Mouse (Mus musculus) kidney, adult 11 months (tissue): ENCODE measurements at regions not wholly inside any gene's neighbourhood (a gene's known extent, or its start where the extent isn't known, plus 50 kb on each side); places are given as distances from the start of the nearest gene placed in this dataset.
A peak's percentile ranks its signal among the peaks of the same experiment; 100 is the strongest.

Experiments
- DNase-seq: peaks from one replicate; pipeline ENCODE4 v3.0.0; 2022

DNA sequence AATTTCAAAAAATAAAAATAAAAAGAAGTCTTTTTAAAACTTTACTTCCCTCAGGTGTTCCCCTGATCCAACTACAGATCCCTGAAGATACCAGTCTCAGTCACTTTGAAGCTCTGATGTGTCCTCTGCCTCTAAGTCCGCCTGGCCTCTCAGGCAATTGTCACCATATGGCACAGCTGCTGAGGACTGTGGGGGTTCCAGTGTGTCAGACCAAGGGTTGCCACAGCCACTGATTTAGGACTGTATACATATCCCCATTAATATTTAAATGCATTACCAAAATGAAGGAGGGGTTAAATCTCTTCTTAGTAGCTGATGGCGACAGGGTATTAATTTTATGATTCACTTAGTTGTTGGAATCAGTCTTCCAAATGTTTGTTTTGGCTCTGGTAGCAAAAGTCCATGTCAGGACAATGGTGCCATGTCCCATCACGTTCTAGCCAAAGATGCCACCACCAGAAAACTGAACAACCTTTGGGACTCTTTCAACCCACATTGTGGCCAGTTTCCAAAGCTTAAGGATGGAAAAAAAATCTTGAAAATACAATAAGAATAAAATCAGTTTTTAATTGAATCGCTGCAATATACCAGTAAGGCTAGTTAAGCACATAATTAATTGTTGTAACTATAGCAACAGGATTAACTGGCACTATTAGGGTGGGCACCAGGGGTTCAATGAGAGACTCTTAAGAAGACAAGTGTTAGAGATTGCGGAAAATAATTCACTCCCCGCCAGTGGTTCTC is 62.5 kb downstream of the Arrdc4 start:
- DNase-seq, result no peak

DNA sequence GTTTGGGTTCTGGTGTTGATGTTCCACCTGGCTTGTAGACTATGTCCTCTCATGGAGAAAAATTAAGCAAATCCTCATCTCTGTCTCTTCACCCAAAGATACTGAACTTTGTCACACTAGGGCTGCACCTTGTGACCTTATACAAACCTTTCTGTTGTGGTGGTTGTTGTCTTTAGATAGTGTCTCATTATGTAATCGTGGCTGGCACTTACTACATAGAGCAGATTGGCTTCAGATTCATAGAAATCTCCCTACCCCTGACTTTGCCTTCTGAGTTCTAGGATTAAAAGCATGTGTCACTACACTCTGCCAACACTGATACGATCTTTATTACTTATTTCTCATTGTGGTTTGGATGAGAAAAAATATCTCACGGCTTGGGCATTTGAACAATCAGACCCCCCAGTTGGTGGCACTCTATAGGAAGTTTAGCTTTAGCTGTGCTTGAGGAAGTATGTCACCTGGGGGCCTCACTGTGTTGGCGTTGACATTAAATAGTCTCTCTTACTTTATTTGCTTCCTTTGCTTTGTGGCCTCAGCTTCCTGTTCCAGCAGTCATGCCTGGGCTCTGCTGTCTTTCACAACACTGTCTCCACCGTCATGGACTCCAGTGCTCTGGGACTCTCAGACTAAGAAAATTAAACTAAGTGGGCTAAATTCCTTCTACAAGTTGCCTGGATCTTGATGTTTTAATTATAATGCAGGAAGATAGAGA is 66.0 kb downstream of the Arrdc4 start:
- DNase-seq, result no peak

DNA sequence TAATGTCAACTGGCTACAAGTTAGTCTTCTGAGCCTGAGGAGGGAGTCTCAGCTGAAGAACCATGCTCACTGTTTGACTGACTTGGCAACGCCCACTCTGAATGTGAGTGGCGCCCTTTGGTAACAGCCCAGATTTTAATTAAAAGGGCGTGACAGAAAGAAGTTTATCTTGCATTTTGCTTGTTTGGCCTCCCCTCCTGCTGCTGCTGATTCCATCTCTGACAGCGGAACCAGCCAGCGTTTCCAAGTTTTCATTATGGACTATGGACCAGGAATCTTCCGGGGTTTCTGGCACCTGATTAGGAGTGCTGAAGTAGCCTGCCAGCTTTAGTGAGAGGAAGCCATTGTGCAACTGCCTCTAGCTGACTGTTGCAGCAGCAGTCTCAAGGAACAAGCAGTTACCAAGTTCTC is 66.7 kb downstream of the Arrdc4 start:
- peak; percentile 43 for DNase-seq

DNA sequence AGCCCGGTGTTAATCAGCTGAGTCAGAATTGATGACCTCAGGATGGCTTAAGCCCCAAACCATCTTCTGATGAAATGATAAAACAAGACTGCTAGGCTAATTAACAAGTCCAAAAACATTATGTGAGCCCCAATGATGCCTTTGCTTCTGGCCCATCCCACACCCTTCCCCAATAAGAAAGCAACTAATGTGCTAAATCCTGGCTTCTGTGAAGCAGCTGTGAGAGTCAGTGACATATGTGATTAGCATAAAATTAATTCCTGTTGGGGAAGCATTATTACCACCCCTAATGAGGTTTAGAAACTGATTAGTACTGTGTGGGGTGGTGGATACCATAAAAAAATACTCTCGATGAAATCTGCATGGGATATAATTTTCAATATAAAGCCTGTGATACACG is 69.3 kb downstream of the Arrdc4 start:
- DNase-seq, result no peak

DNA sequence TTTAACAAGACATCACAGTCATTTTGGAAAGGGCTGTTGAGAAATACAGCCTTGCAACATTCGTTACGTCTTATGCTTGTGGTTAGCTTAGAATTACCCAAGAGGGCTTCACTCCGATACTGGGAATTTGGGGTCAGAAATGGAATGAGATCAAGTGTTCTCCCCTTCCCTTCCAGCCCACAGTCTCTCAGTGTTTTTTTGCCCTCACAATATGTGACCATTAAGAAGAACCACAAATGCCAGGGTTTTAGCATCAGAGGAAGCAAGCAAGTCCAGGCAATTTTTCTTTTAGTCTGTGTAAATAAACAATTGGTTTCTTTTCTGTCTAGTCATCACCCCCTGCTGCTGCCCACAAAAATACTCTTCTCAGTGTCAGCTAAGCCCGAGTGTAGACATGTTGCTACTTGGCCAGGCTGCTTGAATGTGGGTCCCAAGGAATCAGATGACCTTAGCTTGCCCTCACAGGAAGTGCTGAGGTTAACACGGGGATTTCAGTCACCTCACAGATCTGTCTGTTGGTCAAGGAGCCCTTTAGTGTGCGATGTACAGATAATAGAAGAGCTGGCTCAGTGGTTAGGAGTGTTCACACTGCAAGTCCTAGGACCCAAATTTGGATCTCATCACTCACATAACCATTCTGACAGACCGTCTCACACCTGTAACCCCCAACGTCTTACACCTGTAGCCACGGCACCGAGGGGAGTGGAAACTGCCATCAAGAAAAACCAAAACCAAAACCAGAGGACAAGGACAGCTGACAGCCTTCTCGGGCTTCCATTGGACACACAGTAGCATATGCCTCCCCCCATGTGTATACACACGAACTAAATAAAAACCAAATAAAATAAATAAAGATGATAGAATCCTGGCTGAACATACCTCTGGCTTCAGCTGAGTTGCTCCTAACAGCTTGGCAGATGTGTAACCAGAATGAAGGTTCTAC is 81.0 kb downstream of the Arrdc4 start:
- no peak for DNase-seq

DNA sequence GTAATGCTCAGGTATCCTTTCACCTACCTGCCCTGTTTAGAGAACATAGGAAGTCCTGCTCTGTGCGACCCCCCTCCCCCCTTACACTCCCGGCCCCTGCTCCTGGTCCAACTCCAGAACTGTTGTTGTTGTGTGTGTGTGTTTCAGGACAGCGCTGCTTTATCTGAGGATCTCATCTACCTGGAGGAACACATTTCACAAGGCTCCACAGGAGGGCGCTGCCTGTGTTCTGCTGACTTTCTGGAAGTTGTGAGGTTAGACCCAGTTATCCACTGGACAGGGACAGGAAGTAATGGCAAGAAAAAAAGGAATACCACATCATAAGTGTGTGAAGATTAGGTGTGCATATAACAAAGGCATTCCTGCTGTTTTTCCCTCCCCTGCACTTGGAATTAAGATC is 81.8 kb downstream of the Arrdc4 start:
- peak; percentile 10 for DNase-seq

DNA sequence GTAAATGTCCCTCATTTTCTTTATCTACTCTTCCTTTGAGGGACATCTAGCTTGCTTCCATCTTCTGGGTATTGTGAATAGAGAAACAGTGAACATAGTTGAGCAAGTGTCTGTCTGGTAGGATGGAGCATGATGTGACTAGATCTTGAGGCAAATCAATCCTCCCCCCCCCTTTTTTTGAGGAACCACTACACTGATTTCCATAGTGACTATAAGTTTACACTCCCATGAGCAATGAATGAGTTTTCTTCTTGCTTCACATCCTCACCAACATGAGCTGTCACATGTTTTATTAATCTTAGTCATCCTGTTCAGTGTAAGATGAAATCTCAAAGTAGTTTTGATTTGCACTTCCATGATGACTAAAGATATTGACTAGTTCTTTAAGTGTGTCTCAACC is 92.7 kb downstream of the Arrdc4 start:
- no peak for DNase-seq

DNA sequence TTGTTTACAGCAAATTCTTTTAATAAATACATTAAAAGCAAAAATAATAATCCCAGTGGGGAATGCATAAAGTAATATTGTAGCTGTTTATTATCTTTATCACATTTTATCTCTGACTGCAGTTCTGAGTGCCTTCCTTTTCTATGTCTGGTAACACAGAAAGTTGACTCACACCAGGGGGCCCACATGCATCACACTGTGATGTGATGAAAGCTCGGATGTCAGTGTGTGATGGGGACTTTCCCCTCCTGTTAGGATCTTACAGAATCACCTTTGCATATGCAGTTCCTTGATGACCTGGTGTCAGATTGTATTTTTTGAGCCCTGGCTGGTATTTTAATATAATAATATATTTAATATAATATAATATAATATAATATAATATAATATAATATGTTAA is 95.5 kb downstream of the Arrdc4 start:
- DNase-seq, result no peak

DNA sequence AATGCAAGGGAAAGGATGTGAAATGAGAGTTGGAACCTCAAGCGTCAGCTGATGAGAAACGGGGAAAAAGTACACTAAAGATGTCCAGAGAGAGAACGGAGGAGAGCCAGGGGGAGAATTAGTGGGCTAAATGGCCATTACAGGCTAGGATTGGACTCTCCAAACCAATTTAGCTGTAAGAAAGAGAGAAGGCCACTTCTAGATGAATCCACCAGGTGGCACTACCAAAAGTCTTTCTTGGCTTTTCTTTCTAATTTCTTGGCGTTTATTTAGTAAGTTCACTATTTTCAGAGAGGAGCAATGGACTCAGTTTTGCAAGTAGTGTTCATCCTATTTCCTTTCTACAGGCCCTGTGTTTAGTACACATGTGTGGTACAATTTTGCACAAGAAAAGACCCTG is 97.6 kb downstream of the Arrdc4 start:
- DNase-seq, result no peak

DNA sequence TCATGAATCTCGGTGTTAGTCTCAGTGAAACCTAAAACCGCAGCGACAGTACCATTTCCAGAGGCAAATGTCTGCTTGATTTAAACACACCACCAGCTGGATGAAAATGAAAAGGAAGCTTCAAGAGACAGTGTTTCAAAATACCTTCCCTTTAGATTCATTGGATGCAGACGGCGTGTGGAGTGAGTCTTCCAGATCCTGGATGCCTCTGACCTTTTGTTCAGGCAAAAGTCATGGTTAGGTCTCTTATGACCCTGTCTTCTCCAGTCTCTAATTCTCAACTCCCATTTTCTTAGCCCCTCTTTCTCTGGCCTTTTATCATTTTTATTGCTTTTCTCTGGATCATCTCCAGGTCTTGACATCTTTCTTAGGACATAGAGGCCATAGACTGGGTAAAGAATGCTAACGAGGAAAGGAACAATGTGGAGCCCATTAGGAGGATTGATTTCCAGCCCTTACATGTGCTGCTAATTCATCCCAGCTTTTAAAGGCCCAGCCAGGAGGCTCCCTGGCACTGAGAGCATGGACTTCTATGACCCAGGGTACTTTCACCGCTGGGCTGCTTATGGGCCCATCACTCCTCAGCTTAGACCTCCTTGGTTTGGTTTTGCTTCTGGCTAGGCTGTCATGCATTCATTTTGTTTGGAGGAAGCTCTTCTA is 111.4 kb downstream of the Arrdc4 start:
- no peak for DNase-seq

DNA sequence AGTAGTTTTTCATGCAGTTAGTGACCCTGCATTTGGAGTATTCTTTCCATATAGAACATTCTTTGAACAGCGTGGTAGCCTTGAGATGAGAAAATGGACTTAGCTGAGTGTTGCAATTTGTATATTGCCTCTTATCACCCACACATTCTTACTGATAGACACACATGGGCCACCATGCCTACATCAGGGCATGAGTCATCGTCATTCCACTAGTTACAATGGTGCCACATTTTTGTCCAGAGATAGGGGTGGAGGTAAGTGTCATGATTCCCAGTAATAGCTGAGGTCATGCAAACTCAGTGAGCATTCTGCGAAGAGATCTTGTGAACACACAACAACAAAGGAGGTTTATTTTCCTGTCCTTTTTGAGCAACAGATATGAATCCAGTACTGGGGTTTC is 128.0 kb downstream of the Arrdc4 start:
- DNase-seq, result no peak

DNA sequence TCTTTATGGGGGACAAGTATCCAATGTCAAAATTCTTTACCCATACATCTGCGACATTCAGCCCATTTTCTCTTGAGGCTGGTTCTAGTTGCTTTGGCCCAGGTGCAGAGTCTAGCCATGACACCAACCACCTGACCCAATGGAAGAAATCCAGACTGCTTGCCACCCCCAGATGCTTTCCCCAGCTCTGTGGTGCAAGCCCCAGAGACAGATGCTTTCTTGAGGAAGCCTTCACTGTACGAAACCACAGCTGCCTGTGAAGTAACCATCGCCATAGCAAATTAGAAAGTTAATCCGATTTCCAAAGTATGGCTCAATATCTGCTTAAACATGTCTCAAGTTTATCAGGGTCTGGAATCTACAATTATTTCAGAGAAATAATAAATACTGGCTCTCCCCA is 138.5 kb downstream of the Arrdc4 start:
- no peak for DNase-seq

DNA sequence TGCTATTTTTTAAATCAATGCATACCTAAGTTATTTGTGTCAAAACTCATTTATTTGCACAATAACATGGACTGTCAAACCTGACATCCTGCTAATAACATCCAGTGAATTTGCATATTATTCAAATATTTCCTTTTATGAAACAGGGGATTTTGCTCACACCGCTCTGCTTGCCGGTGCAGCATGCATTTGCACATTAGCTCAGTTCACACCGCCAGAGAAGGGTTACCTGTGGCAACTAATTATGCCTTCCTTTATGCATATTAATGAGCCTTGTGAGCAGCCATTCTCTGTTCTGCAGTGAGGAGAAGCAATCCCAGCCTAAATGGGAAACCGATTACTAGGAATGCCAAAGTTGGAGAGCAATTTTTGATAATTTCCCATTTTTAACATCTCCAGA is 141.9 kb downstream of the Arrdc4 start:
- no peak for DNase-seq

DNA sequence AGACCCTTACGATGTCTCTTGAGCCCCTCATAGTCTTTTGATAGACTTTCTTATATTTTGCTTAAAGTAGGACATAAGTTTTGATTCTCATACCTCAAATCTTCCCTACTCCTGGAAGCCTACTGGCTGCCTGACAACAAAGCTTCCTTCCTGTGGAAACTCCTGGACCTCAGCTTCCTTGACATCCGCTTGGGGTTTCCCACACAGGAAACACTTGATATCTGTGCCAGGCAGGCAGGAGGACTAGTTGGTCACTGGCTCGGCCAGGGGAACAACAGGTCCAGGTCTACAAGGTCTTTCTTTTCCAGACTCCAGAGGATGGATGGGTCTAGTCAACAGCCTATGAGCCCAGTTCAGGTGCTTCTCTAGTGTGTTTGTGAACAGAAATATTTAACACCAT is 142.8 kb downstream of the Arrdc4 start:
- DNase-seq, result peak; percentile 14

DNA sequence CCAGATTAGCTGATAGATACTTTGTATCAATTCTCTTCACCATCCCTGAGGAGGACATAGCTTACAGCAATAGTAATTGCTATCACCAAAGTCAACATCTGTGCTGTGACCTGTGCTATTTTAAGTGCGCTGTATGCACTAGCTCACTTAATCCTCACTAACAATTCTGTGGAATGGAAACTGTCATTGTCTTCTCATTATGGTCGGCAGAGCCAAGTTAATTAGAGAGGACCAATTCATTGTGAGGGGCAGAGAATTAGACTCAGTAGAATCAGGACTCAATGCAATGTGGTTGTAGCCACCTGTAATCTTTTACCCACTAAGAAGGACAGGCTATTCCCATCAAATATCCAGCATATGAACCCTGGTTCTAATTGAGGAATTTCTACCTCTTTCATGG is 145.3 kb downstream of the Arrdc4 start:
- no peak for DNase-seq

DNA sequence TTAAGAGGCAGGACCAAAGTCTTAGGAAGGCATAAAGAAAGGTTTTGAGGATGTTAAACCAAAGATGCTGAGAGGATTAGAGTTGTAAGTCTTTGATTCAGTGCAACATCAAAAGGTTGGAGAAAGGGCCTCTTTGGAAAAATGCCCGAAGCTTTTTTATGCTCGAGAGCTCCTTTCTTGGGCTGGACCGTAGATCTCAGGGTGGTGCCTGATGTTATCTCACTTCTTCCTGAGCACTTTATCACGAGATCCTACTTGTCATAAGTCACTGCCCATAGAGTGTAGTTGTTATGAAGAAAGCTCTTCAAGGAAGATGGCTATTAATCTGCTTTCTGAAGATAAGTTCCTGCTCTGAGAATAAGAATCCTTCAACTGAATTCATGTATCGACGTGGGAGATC is 147.0 kb downstream of the Arrdc4 start:
- peak; percentile 33 for DNase-seq

DNA sequence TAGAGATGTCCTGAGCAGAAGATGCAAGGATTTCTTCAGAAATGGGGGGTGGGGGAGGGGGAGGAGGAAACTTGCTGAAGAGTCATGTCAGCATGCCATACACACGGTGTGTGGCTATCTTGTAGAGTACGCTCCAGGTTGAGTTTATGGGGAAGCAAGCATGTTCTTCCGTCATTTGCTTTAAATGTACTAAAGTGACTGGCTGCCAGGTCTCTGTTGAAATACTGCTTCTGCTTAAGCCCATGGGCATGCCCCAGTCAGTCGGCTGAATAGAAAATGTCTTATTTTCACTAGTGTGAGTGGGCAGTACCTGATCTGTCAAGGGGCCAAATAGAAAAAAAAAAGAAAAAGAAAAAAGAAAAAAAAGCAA is 155.0 kb downstream of the Arrdc4 start:
- DNase-seq, result no peak

DNA sequence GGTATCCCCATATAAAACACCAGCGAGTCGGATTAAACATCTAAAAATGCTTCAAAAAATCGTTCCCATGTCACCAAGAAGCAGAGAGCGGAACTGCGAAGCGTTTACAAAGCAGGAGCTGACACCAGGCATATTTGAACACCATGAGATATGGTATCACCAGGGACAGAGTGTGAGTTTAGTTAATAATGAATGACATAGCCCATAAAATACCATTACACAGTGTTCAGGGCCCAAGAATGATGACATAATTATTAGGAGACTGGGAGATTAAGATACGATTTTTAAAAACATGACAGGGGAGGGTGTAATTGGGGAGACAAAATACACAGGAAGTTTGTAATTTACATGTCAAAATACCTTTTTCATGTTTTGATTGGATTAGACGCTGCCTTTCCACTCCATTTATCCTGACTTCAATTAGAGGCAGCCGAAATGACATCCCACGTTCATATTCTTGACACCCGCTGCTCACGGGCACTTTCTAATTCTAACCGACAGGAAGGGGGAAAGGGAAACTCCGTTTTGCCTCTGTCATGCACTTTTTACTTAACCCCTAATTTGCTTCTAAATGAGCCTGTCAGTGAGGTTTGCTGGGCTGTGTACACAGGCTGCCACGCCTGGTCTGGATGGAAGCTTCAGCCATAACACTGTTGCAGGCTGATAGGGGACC is 155.6 kb downstream of the Arrdc4 start:
- DNase-seq, result no peak

DNA sequence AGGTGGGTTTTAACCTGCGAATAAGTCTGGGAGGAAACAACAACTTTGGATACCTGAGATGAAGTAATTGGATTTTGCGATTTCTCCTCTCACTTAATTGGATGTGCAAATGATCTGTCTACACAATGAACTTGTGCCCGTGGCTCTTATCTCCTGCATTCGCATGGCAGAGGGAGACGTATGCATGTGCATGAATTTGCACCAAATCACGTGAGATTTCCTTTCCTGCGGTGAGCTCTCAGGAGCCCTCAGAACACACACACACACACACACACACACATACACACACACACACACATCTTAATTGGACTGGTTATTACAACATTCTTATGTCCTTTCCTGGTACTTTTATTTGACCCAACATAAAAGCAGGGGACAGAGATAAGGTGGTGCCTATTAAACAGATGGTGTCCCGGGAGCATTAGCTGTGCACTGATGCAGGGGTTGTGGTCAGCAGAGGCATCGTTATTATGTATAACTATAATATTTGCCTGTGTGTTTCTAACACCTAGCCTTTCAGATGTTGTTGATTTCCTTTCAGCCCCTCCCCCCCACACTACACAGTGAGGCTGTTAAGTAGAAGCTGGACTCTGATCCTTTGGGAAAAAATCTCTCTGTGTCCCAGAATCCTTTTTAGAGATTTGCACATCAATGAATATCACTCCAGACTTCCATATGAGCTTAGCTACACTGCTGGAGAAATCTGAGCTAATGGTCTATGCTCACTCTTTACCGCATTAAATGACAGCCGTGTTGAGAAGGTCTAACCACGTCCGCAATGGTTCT is 166.3 kb downstream of the Arrdc4 start:
- DNase-seq, result no peak

DNA sequence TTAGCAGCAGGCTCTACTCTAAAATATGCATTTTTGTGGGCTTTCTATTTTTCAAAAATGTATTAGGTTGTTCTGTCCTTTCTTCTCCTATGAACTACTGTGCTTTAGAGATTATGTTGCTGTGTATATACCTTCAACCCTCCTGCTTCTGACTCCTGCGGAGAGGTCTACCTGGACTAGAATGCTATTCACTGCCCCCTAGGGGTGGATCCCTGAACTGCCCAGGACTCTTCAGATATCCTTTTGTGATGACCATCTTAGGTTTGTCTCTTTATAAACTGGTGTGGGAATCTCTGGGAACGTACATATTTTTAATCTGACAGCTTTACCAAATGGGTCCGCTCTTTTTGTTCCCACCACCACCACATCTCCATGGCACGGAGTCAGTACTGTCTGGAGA is 168.4 kb downstream of the Arrdc4 start:
- DNase-seq, result peak; percentile 11

DNA sequence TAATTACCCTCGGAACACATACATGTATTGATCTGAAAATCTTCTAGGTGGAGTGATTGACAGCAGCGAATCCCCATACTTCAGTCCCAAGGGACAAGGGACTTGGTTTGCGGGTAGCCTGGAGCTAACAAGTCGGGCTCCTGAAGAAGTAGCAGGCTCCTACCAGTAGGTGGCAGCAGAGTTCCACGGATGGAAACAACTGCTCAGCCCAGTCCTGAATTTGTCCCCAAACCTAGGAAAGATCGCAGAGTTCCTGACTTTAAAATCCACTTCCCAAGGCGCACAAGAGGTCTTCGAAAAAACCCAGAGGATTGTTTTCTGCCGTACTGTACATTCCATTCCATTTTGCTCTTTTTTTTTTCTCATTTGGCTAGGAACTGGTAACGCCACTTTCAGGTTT is 169.4 kb downstream of the Arrdc4 start:
- peak; percentile 64 for DNase-seq

DNA sequence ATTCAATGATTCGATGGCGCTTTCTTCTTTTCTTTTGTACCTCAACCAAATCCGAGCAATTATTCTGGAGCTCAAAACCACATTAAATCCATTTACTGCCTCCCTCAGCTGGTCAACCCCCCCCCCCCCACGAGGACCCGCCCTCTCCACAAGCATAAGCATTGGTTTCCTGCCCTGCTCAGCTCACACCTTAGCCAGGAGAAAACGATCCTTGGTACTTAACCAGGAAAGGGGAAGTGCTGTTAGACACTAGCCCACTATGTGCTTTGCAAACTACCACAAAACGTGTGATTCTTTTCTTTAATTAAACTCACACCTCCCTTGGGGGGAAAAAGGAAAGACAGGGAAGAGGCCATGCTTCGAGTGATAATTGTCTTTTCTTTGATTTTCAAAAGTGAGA is 169.8 kb downstream of the Arrdc4 start:
- DNase-seq, result no peak
